Mouse (Mus musculus) lung, adult 2 months (tissue): Measurements from ENCODE around the gene D17Wsu92e.

Experiments used
- CTCF ChIP-seq: fragments of 200-500 bp; IDR thresholded peaks from 2 replicates; pipeline ENCODE4 v1.5.1; 2011; ENCODE audit warnings: mild to moderate bottlenecking, low read length, control low read depth; ENCODE audit not compliant: insufficient read depth
- POLR2A ChIP-seq: fragments of 200-500 bp; IDR thresholded peaks from 2 replicates; pipeline ENCODE4 v1.6.1; 2011; ENCODE audit warnings: low read depth, mild to moderate bottlenecking, control low read depth, low read length, borderline replicate concordance; ENCODE audit errors: extremely low read depth

DNA sequence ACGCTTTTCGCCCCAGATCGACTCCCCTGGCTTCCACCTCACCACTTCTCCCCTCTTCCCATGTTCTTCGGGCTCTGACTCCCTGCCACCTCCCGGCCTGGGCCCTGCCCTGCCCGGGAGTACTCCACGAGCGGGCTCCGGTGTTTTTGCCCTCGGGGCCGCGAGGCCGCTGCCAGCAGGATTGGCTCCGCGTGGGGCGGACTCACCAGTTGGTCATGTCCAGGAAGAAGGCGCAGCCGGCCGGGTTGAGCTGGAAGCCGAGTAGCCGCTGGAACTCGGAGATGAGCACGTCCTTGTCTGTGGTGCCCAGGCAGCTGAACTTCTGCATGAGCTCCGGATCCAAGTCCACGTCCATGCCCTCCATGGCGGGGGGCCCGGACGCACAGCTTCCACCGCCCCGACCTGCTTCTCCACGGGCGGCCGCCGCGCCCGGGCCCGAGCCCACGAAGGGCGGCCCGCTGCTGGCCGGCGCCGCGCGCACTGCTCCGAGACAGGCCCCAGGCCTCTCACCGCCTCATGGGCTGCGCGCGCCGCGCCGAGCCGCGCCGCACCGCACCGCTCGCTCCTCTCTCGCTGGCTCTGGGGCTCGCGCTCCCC lies 379 bp downstream of the D17Wsu92e start:
- no peak for TF ChIP-seq CTCF
- TF ChIP-seq POLR2A, result no peak
